ENCODE assay signal across 14 mouse cellular contexts in the genomic region with DNA sequence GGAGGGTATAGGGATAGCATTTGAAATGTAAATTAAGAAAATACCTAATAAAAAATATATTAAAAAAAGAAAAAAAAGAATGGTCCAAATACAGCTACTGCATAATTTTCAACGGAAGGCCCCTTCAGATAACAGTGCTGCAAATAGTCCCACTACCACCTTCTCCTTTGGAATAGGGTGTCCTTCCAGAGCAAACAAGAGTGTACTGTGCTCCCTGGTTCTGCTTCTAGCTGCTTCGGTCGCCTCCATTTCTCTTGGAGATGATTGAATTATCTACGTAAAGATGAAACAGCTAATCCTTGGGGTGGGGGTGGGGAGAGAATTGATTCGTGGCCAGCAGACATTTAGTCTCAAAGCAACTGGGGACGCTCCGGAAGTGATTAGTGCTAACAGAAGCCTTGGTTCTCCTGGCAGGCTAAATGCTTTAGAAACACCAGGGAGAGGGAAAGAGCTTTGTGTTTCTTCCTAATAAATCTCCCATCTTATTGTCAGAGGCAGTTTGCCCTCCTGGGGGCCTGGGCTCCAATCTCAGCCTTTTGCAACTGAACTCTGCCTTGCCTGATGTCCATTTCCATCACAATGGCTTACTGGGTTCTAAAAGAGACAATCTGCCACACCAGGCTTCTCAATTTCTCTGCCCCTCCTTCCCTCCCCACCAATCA.
DNase-seq lines count a peak whose midpoint lies in the region; ATAC-seq and TF ChIP-seq lines count a peak whose summit lies in the region.
"Had no signal": no experiment of that assay in that cellular context is flagged by ENCODE, and none has a peak within 500 bp of the region (broad histone marks: within the 10 kb centered on the region; RNA-seq: fewer than 3 reads in every experiment).

No protein-coding gene starts in this region.

- H3K9ac ChIP-seq in forebrain, embryonic 11.5 days (ENCODE audit: low read length) = no peak overlapping the region
- no peak overlapping the region for H3K9ac ChIP-seq in neural tube, embryonic 15.5 days (replicated peaks)
- H3K9ac ChIP-seq in lung, postnatal 0 days (replicated peaks; ENCODE audit: low read depth) = no peak overlapping the region
- H3K9ac ChIP-seq: intestine, embryonic 15.5 days; limb, embryonic 15.5 days had no signal

- DNase-seq in cerebellum, postnatal 10 days = peak; percentile 12 to 23
- no peak for DNase-seq in cerebellum, postnatal 36 days
- DNase-seq in forebrain, embryonic 11.5 days (ENCODE audit: low spot score) = peak; percentile 51
- peak; percentile 77 for DNase-seq in mesoderm, embryonic 11.5 days (ENCODE audit: low read depth, low spot score)
- DNase-seq in adipocyte (ENCODE audit: low spot score) = no peak
- DNase-seq in limb, embryonic 10.5 days (ENCODE audit: low spot score) = no peak
- no peak for DNase-seq in lung, postnatal 0 days (ENCODE audit: low spot score)
- DNase-seq: adrenal gland, postnatal 36 days; cerebellum, postnatal 25 days; thymus, postnatal 14 days had no signal

- no peaks in the 10 kb centered on the region for H3K9me3 ChIP-seq in forebrain, embryonic 11.5 days (ENCODE audit: control insufficient read depth, low read length)
- H3K9me3 ChIP-seq in neural tube, embryonic 15.5 days (replicated peaks) = no peaks in the 10 kb centered on the region
- no peaks in the 10 kb centered on the region for H3K9me3 ChIP-seq in limb, embryonic 10.5 days (replicated peaks)
- no peaks in the 10 kb centered on the region for H3K9me3 ChIP-seq in lung, postnatal 0 days (ENCODE audit: low read length)
- H3K9me3 ChIP-seq: intestine, embryonic 15.5 days; limb, embryonic 15.5 days had no signal

- no peak for TF ChIP-seq CTCF in lung, postnatal 0 days (IDR thresholded peaks at IDR 0.05)

- H3K4me1 ChIP-seq in forebrain, embryonic 11.5 days (replicated peaks; ENCODE audit: control insufficient read depth, insufficient read depth, low read length) = peaks cover 4% of the 10 kb centered on the region; the same call in 1 of the 2 replicates
- H3K4me1 ChIP-seq in neural tube, embryonic 15.5 days = peaks cover 17% of the 10 kb centered on the region
- peaks cover 10% of the 10 kb centered on the region for H3K4me1 ChIP-seq in limb, embryonic 10.5 days
- H3K4me1 ChIP-seq in lung, postnatal 0 days (ENCODE audit: insufficient read depth, low read depth, low read length) = no peaks in the 10 kb centered on the region
- H3K4me1 ChIP-seq: intestine, embryonic 15.5 days had no signal

- H3K27me3 ChIP-seq in forebrain, embryonic 11.5 days (ENCODE audit: control insufficient read depth, insufficient read depth, low read length) = no peaks in the 10 kb centered on the region
- H3K27me3 ChIP-seq in neural tube, embryonic 15.5 days (replicated peaks) = no peaks in the 10 kb centered on the region
- H3K27me3 ChIP-seq in limb, embryonic 10.5 days (ENCODE audit: low read depth, poor library complexity, severe bottlenecking) = no peaks in the 10 kb centered on the region
- H3K27me3 ChIP-seq in lung, postnatal 0 days (replicated peaks; ENCODE audit: insufficient read depth, low read length) = no peaks in the 10 kb centered on the region
- H3K27me3 ChIP-seq: intestine, embryonic 15.5 days; limb, embryonic 15.5 days had no signal

- TF ChIP-seq EP300 in lung, postnatal 0 days (IDR thresholded peaks at IDR 0.05) = no peak

- H3K4me3 ChIP-seq in forebrain, embryonic 11.5 days (ENCODE audit: low read depth, low read length) = no peak overlapping the region
- no peak overlapping the region for H3K4me3 ChIP-seq in neural tube, embryonic 15.5 days (replicated peaks)
- H3K4me3 ChIP-seq in limb, embryonic 10.5 days = no peak overlapping the region
- H3K4me3 ChIP-seq in lung, postnatal 0 days (ENCODE audit: low read depth, low read length) = no peak overlapping the region
- H3K4me3 ChIP-seq: intestine, embryonic 15.5 days; limb, embryonic 15.5 days had no signal

- H3K4me2 ChIP-seq in forebrain, embryonic 11.5 days (ENCODE audit: low read depth, low read length, severe bottlenecking) = peak overlapping the region; percentile 5; the same call in 1 of the 2 replicates
- no peak overlapping the region for H3K4me2 ChIP-seq in neural tube, embryonic 15.5 days
- H3K4me2 ChIP-seq in lung, postnatal 0 days (replicated peaks; ENCODE audit: low read depth, low read length) = no peak overlapping the region
- H3K4me2 ChIP-seq: intestine, embryonic 15.5 days; limb, embryonic 15.5 days had no signal

- 6% methylated on average over 7 of the region's 7 CpGs for WGBS in forebrain, embryonic 11.5 days
- 14% methylated on average over 7 of the region's 7 CpGs for WGBS in neural tube, embryonic 15.5 days
- 24% methylated on average over 7 of the region's 7 CpGs for WGBS in limb, embryonic 10.5 days
- 60% methylated on average over 7 of the region's 7 CpGs for WGBS in lung, postnatal 0 days

- no peaks in the 10 kb centered on the region for H3K36me3 ChIP-seq in forebrain, embryonic 11.5 days (ENCODE audit: control insufficient read depth, insufficient read depth, low read length)
- H3K36me3 ChIP-seq in neural tube, embryonic 15.5 days = no peaks in the 10 kb centered on the region
- H3K36me3 ChIP-seq in limb, embryonic 10.5 days = no peaks in the 10 kb centered on the region
- no peaks in the 10 kb centered on the region for H3K36me3 ChIP-seq in lung, postnatal 0 days (ENCODE audit: insufficient read depth, low read length)
- H3K36me3 ChIP-seq: intestine, embryonic 15.5 days; limb, embryonic 15.5 days had no signal

- ATAC-seq in forebrain, embryonic 11.5 days (replicated peaks; ENCODE audit: low FRiP score) = peak; percentile 60
- ATAC-seq in neural tube, embryonic 15.5 days (ENCODE audit: low FRiP score) = peak; percentile 42; the same call in 1 of the 2 replicates
- no peak for ATAC-seq in lung, postnatal 0 days
- ATAC-seq: intestine, embryonic 15.5 days had no signal

- peak overlapping the region; percentile 50 for H3K27ac ChIP-seq in forebrain, embryonic 11.5 days (ENCODE audit: low read depth, low read length)
- peak overlapping the region; percentile 68 for H3K27ac ChIP-seq in neural tube, embryonic 15.5 days (replicated peaks)
- no peak overlapping the region for H3K27ac ChIP-seq in limb, embryonic 10.5 days
- H3K27ac ChIP-seq in lung, postnatal 0 days (ENCODE audit: low read length) = no peak overlapping the region
- H3K27ac ChIP-seq: intestine, embryonic 15.5 days; limb, embryonic 15.5 days; macrophage had no signal

Comparison
In these comparisons a context has a peak if more than half of its experiments do, and no peak if none do; other contexts are left out.
1. DNase-seq: peak in cerebellum, postnatal 10 days (2 of 2), forebrain, embryonic 11.5 days (single experiment) and mesoderm, embryonic 11.5 days (single experiment); none in cerebellum, postnatal 36 days (0 of 2), adipocyte (single experiment), limb, embryonic 10.5 days (single experiment) and lung, postnatal 0 days (single experiment).
2. H3K27ac ChIP-seq: peak in forebrain, embryonic 11.5 days (single experiment) and neural tube, embryonic 15.5 days (single experiment); none in limb, embryonic 10.5 days (single experiment) and lung, postnatal 0 days (single experiment).